Mouse (Mus musculus): ENCODE data around the gene Abhd17a. TPM values are rescaled to one million over a fixed set of nuclear protein-coding genes. Genes with fewer than 3 reads are reported as not detected.

Abhd17a gene
- total and polyA plus RNA-seq, 2 experiments from 2014 or later: 152 to 275 TPM

- no peak for TF ChIP-seq CTCF (IDR thresholded peaks at IDR 0.05)
- DNase-seq (ENCODE audit: low spot score) (no peak), ATAC-seq (ENCODE audit: low FRiP score) (peak; percentile 45)
- no peak overlapping the region for H3K4me3 ChIP-seq (ENCODE audit: low read depth, low read length)
- no peaks in the 10 kb centered on the region for H3K9me3 ChIP-seq (ENCODE audit: low read length)
- H3K27ac ChIP-seq (ENCODE audit: low read depth, low read length): no peak overlapping the region
- peaks cover 8% of the 10 kb centered on the region for H3K4me1 ChIP-seq (ENCODE audit: insufficient read depth, low read length)
- peaks cover 28% of the 10 kb centered on the region for H3K36me3 ChIP-seq (ENCODE audit: insufficient read depth, low read length)
- H3K9ac ChIP-seq (replicated peaks; ENCODE audit: low read length, poor library complexity, severe bottlenecking): no peak overlapping the region
- no peak overlapping the region for H3K4me2 ChIP-seq (ENCODE audit: low read depth, low read length, poor library complexity, severe bottlenecking)
- no peaks in the 10 kb centered on the region for H3K27me3 ChIP-seq (ENCODE audit: insufficient read depth, low read length)
- WGBS: 61% methylated on average over 12 of the region's 12 CpGs
Measured at GRCm38 (mm10) chr10:80584045-80584488, 6.1 kb downstream of the Abhd17a start.

- Histone ChIP-seq H3K4me3 (ENCODE audit: low read depth, low read length) (no peak overlapping the region), H3K4me2 (ENCODE audit: low read depth, low read length, poor library complexity, severe bottlenecking) (no peak overlapping the region), H3K9ac (replicated peaks; ENCODE audit: low read length, poor library complexity, severe bottlenecking) (no peak overlapping the region), H3K27ac (ENCODE audit: low read depth, low read length) (no peak overlapping the region), H3K36me3 (ENCODE audit: insufficient read depth, low read length) (peaks cover 28% of the 10 kb centered on the region), H3K9me3 (ENCODE audit: low read length) (no peaks in the 10 kb centered on the region), H3K4me1 (ENCODE audit: insufficient read depth, low read length) (no peaks in the 10 kb centered on the region), H3K27me3 (ENCODE audit: insufficient read depth, low read length) (no peaks in the 10 kb centered on the region)
- DNase-seq (ENCODE audit: low spot score) (no peak), ATAC-seq (ENCODE audit: low FRiP score) (no peak)
- WGBS: 84% methylated on average over 5 of the region's 5 CpGs
- TF ChIP-seq CTCF (IDR thresholded peaks at IDR 0.05): no peak
Measured at GRCm38 (mm10) chr10:80583047-80583446, 7.1 kb downstream of the Abhd17a start.

- H3K36me3 ChIP-seq (ENCODE audit: insufficient read depth, low read length): peaks cover 7% of the 10 kb centered on the region
- peak overlapping the region; percentile 89; the same call in 1 of the 2 replicates for H3K4me2 ChIP-seq (ENCODE audit: low read depth, low read length, poor library complexity, severe bottlenecking)
- no peaks in the 10 kb centered on the region for H3K27me3 ChIP-seq (ENCODE audit: insufficient read depth, low read length)
- H3K9me3 ChIP-seq (ENCODE audit: low read length): no peaks in the 10 kb centered on the region
- H3K4me1 ChIP-seq (ENCODE audit: insufficient read depth, low read length): peaks cover 8% of the 10 kb centered on the region
- 6% methylated on average over 8 of the region's 8 CpGs for WGBS
- peak overlapping the region; percentile 52; the same call in 1 of the 2 replicates for H3K27ac ChIP-seq (ENCODE audit: low read depth, low read length)
- DNase-seq (ENCODE audit: low spot score) (peak; percentile 72), ATAC-seq (ENCODE audit: low FRiP score) (no peak)
- no peak overlapping the region; the same call in 1 of the 2 replicates for H3K9ac ChIP-seq (replicated peaks; ENCODE audit: low read length, poor library complexity, severe bottlenecking)
- no peak overlapping the region for H3K4me3 ChIP-seq (ENCODE audit: low read depth, low read length)
- TF ChIP-seq CTCF (IDR thresholded peaks at IDR 0.05): peak; percentile 73
Measured at GRCm38 (mm10) chr10:80578911-80579310, 11.2 kb downstream of the Abhd17a start.

- Histone ChIP-seq H3K9ac (replicated peaks; ENCODE audit: low read length, poor library complexity, severe bottlenecking) (0 out of 2 replicates have a peak overlapping the region, but pooled peaks have one; percentile 8), H3K27ac (ENCODE audit: low read depth, low read length) (peak overlapping the region; percentile 52), H3K36me3 (ENCODE audit: insufficient read depth, low read length) (peaks cover under 1% of the 10 kb centered on the region; the same call in 1 of the 2 replicates), H3K4me2 (ENCODE audit: low read depth, low read length, poor library complexity, severe bottlenecking) (peak overlapping the region; percentile 89), H3K27me3 (ENCODE audit: insufficient read depth, low read length) (no peaks in the 10 kb centered on the region), H3K9me3 (ENCODE audit: low read length) (no peaks in the 10 kb centered on the region), H3K4me1 (ENCODE audit: insufficient read depth, low read length) (peaks cover 8% of the 10 kb centered on the region), H3K4me3 (ENCODE audit: low read depth, low read length) (peak overlapping the region; percentile 82)
- ATAC-seq (ENCODE audit: low FRiP score): no peak
- peak; percentile 66 for DNase-seq (ENCODE audit: low spot score)
- TF ChIP-seq CTCF (IDR thresholded peaks at IDR 0.05): peak; percentile 80
- WGBS: under 1% methylated on average over 29 of the region's 29 CpGs
Measured at GRCm38 (mm10) chr10:80578131-80578750, 11.9 kb downstream of the Abhd17a start.

DNA sequence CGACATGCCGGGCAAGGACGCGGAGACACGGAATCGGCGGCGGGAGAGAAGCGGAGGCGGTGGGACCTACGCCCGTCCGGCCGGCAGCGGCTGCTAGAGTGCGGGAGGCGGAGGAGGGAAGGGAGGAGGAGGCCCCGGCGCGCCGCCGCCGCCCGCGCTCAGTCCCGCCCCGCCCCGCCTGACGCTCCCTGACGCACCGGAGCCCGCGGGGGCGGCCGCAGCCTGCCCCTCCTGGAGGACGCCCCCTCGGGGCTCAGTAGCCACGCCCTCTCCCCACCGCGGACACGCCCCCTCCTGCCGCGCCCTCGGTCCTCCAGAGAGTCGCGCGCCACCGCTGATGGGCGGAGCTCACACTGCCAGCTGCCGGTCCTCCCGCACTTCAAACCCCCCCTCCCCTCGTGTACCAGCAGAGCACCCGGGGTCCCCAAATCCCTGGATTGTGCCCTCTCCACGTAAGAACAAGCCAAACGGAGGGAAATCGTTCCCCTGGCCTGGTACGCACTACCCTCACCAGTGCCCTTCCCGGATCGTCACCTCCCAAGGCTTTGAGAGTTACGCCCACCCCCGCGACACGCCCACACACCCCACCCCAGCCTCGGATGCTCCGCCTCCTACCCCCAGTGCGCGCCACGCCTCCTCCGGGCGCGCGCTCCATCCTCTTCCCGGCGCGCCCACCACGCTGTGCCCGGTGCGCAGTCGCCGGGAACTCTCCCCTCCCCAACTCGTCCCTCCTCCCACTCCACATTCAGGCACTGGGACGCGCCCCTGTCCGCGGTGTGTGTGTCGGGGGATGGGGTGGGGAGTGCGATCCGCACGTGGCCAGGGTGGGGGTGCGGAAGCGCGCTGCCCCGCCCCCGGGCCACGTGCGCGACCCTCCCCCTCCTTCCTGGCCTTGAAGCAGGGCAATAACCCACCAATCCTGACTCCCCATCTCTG, 12.7 kb downstream of the Abhd17a start, which contains the start of gene Klf16:
Gene Klf16, minus strand, starts transcription at position 127 of the 936 bp plus-strand sequence.
- no peak for TF ChIP-seq CTCF (IDR thresholded peaks at IDR 0.05)

More for the DNA sequence above, 12.7 kb downstream of the Abhd17a start, which contains the start of gene Klf16:
- under 1% methylated on average over 57 of the region's 97 CpGs for WGBS
- Histone ChIP-seq H3K9ac (replicated peaks; ENCODE audit: low read length, poor library complexity, severe bottlenecking) (peak within 1 kb of the TSS; percentile 83), H3K9me3 (ENCODE audit: low read length) (no peaks in the 10 kb centered on the region), H3K27me3 (ENCODE audit: insufficient read depth, low read length) (no peaks in the 10 kb centered on the region), H3K4me2 (ENCODE audit: low read depth, low read length, poor library complexity, severe bottlenecking) (peak within 1 kb of the TSS; percentile 89), H3K27ac (ENCODE audit: low read depth, low read length) (peak within 1 kb of the TSS; percentile 76), H3K36me3 (ENCODE audit: insufficient read depth, low read length) (no peaks in the 10 kb centered on the region), H3K4me1 (ENCODE audit: insufficient read depth, low read length) (peaks cover 8% of the 10 kb centered on the region), H3K4me3 (ENCODE audit: low read depth, low read length) (peak within 1 kb of the TSS; percentile 82)
- ATAC-seq (ENCODE audit: low FRiP score) (peak; percentile 81), DNase-seq (ENCODE audit: low spot score) (peak; percentile 92)
